Mouse (Mus musculus) ZHBTc4 (cell line): ENCODE measurements around the gene Itgad.

Source experiments
- DNase-seq: peaks from one replicate; pipeline ENCODE4 v3.0.0-alpha.2; 2011; ENCODE audit warnings: low read depth, low spot score

Itgad gene

GRCm38 (mm10) chr7:128243921-128244320, 89.7 kb downstream of the Itgad start:
- no peak for DNase-seq

GRCm38 (mm10) chr7:128244410-128245025, 90.3 kb downstream of the Itgad start:
- no peak for DNase-seq

GRCm38 (mm10) chr7:128245547-128245946, 91.4 kb downstream of the Itgad start:
- DNase-seq, result no peak

- peak; percentile 46 for DNase-seq
These were observed 92.6 kb downstream of the Itgad start, which contains the start of gene Tgfb1i1 for GRCm38 (mm10) chr7:128246496-128247391. TSS of gene Tgfb1i1 (plus strand) at chr7:128246812.

GRCm38 (mm10) chr7:128247443-128247842, 93.3 kb downstream of the Itgad start:
- peak; percentile 89 for DNase-seq

- DNase-seq, result no peak
These were observed 94.2 kb downstream of the Itgad start for GRCm38 (mm10) chr7:128248081-128249042.

GRCm38 (mm10) chr7:128249998-128250397, 95.8 kb downstream of the Itgad start:
- DNase-seq, result no peak

- DNase-seq, result no peak
These were observed 97.8 kb downstream of the Itgad start for GRCm38 (mm10) chr7:128251946-128252345.

GRCm38 (mm10) chr7:128252609-128253008, 98.4 kb downstream of the Itgad start:
- peak; percentile 69 for DNase-seq

GRCm38 (mm10) chr7:128254978-128255377, 100.8 kb downstream of the Itgad start:
- DNase-seq, result no peak

GRCm38 (mm10) chr7:128255757-128256156, 101.6 kb downstream of the Itgad start:
- DNase-seq, result no peak

- DNase-seq, result no peak
These were observed 102.7 kb downstream of the Itgad start for GRCm38 (mm10) chr7:128256783-128257334.

GRCm38 (mm10) chr7:128265411-128265810, 111.2 kb downstream of the Itgad start, which contains the start of gene Slc5a2:
TSS of gene Slc5a2 (plus strand) at chr7:128265657.
- DNase-seq, result no peak

GRCm38 (mm10) chr7:128266056-128266455, 111.9 kb downstream of the Itgad start:
- DNase-seq, result no peak

- DNase-seq, result peak; percentile 56
These were observed 113.2 kb downstream of the Itgad start for GRCm38 (mm10) chr7:128267391-128267790.

GRCm38 (mm10) chr7:128267813-128268212, 113.6 kb downstream of the Itgad start:
- no peak for DNase-seq

- peak; percentile 85 for DNase-seq
These were observed 116.3 kb downstream of the Itgad start for GRCm38 (mm10) chr7:128270431-128270850.

- DNase-seq, result no peak
These were observed 117.3 kb downstream of the Itgad start for GRCm38 (mm10) chr7:128271496-128271895.
